Mouse (Mus musculus) neural tube, embryonic 15.5 days (tissue): ENCODE data around the gene Zfp316. TPM values are rescaled to one million over a fixed set of nuclear protein-coding genes. Genes with fewer than 3 reads are reported as not detected.

Experiments
- ATAC-seq: fragments of 200-750 bp; cut with Nextera tagmentation; 2 replicates; pipeline ENCODE4 v1.8.0; 2017; ENCODE audit warnings: mild to moderate bottlenecking, moderate TSS enrichment, moderate library complexity; ENCODE audit not compliant: low FRiP score
- H3K27ac ChIP-seq: fragments of 300-500 bp; sonication (generic); replicated peaks from 2 replicates; pipeline ENCODE4 v1.5.1; 2015; ENCODE audit warnings: mild to moderate bottlenecking, inconsistent platforms
- H3K27me3 ChIP-seq: fragments of 300-500 bp; sonication (generic); replicated peaks from 2 replicates; pipeline ENCODE4 v1.6.1; 2015; ENCODE audit warnings: inconsistent platforms
- H3K36me3 ChIP-seq: fragments of 300-500 bp; sonication (generic); 2 replicates; pipeline ENCODE4 v1.6.1; 2015; ENCODE audit warnings: inconsistent platforms
- H3K4me1 ChIP-seq: fragments of 300-500 bp; sonication (generic); 2 replicates; pipeline ENCODE4 v1.6.1; 2015; ENCODE audit warnings: inconsistent platforms
- H3K4me2 ChIP-seq: fragments of 300-500 bp; sonication (generic); 2 replicates; pipeline ENCODE4 v1.6.1; 2015; ENCODE audit warnings: inconsistent platforms, mild to moderate bottlenecking, moderate library complexity
- H3K4me3 ChIP-seq: fragments of 300-500 bp; sonication (generic); replicated peaks from 2 replicates; pipeline ENCODE4 v1.5.1; 2015; ENCODE audit warnings: mild to moderate bottlenecking, inconsistent platforms
- H3K9ac ChIP-seq: fragments of 300-500 bp; sonication (generic); replicated peaks from 2 replicates; pipeline ENCODE4 v1.6.1; 2015; ENCODE audit warnings: mild to moderate bottlenecking, inconsistent platforms
- H3K9me3 ChIP-seq: fragments of 300-500 bp; sonication (generic); replicated peaks from 2 replicates; pipeline ENCODE4 v1.6.1; 2016; ENCODE audit warnings: inconsistent platforms
- WGBS: fragments of 180-500 bp; shearing (Covaris S2); methylation state at CpG from one replicate; pipeline ENCODE4 v1.1.7; 2015; ENCODE audit warnings: mixed read lengths; 5-methylcytosine and 5-hydroxymethylcytosine counted together
- polyA plus RNA-seq: library from polyadenylated mRNA; unstranded; fragments of >200 nt; fragmentation: Nextera tagmentation; extraction: Ambion mirVana; gene quantifications from 2 replicates; pipeline ENCODE4 v1.2.1, GENCODE M21; 2015

Gene Zfp316
- polyA plus RNA-seq, 1 experiment from 2014 or later = 9.7 TPM

DNA sequence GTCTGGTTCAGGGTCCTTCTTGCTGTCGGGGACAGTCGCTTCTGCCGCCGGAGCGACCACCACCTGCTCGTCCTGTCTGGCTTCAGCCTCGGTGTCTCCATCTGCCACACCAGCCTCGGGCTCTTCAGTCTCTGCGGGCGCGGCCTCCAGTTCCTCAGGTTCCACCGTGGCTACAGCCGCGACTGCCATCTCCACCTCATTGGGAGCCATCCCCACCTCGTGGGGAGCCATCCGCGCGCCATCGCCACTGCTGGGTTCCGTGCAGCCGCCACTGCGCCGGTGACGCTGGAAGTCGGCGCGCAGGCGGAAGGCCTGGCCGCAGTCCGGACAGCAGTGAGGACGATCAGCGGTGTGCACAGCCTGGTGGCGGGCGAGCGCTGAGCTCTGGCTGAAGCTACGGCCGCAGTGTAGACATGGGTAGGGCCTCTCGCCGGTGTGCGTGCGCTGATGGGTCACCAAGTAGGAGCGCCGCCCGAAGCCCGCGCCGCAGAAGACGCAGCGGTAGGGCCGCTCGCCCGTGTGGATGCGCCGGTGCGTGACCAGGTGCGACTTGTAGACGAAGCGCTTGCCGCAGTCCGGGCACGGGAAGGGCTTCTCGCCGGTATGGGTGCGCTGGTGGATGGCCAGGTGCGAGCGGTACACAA is 15.2 kb downstream of the Zfp316 start:
- peaks cover 72% of the 10 kb centered on the region for H3K36me3 ChIP-seq
- no peaks in the 10 kb centered on the region for H3K9me3 ChIP-seq
- no peak overlapping the region for H3K9ac ChIP-seq
- H3K27ac ChIP-seq = no peak overlapping the region
- H3K27me3 ChIP-seq = peaks cover 77% of the 10 kb centered on the region
- ATAC-seq = no peak
- WGBS = 21% methylated on average over 66 of the region's 66 CpGs
- peak overlapping the region; percentile 25; the same call in 1 of the 2 replicates for H3K4me3 ChIP-seq
- H3K4me2 ChIP-seq = peak overlapping the region; percentile 55; the same call in 1 of the 2 replicates
- peaks cover 19% of the 10 kb centered on the region for H3K4me1 ChIP-seq

DNA sequence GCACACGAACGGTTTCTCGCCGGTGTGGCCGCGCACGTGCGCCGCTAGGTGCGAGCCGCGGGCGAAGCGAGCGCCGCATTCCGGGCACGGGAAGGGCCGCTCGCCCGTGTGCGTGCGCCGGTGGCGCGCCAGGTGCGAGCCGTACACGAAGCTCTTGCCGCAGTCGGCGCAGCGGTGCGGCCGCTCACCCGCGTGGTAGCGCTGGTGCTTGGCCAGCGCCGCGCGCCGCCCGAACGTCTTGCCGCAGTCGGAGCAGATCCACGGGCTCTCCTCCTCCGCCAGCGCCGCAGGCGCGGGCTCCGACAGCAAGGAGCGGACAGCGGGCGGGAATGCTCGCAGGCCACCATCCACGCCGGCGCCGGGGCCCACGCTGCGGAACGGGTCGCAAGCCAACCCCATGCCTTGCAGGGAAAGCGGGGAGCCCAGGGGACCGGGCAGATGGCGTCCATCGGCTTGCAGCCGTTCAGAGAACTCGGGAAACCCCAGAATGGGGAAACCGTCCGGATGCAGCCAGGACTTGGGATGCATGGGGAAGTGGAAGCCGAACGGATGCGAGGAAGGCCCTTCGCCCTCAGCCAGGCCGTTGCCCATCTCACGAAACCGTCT is 15.8 kb downstream of the Zfp316 start:
- ATAC-seq = peak; percentile 39; the same call in 1 of the 2 replicates
- Histone ChIP-seq H3K9ac (0 out of 2 replicates have a peak overlapping the region, but pooled peaks have one; percentile 10), H3K9me3 (no peaks in the 10 kb centered on the region), H3K27me3 (peaks cover 73% of the 10 kb centered on the region), H3K4me2 (peak overlapping the region; percentile 55), H3K36me3 (peaks cover 70% of the 10 kb centered on the region), H3K4me3 (peak overlapping the region; percentile 25), H3K4me1 (peaks cover 19% of the 10 kb centered on the region), H3K27ac (no peak overlapping the region; the same call in 1 of the 2 replicates)
- 7% methylated on average over 76 of the region's 81 CpGs for WGBS

DNA sequence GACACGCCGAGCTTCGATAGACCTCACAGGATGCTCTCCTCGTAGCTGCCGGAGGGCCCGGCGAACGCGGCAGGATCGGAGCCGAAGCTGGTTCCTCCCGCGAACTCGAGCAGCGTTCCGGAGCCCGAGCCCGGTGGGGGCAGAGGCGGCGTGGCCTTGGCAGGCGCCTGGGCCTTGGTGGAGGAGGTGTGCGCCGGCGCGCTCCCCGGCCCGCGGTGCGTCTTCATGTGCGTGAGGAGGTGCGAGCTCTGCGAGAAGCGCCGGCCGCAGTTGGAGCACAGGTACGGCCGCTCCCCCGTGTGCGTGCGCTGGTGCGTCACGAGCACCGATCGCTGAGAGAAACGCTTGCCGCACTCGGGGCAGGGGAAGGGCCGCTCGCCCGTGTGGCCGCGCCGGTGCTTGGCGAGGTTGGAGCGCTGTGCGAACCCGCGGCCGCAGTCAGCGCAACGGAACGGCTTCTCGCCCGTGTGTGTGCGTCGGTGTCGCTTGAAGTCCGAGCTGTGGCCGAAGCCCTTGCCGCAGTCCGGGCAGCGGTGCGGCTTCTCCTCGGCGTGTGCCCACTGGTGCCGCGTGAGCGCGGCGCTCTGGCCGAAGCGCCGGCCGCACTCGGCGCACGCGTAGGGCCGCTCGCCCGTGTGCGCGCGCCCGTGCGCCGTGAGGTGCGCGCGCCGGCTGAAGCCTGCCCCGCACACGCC is 16.5 kb downstream of the Zfp316 start:
- Histone ChIP-seq H3K4me3 (peak overlapping the region; percentile 25), H3K27ac (no peak overlapping the region), H3K4me2 (peak overlapping the region; percentile 55), H3K36me3 (peaks cover 70% of the 10 kb centered on the region), H3K9me3 (no peaks in the 10 kb centered on the region), H3K9ac (no peak overlapping the region), H3K4me1 (peaks cover 19% of the 10 kb centered on the region), H3K27me3 (peaks cover 67% of the 10 kb centered on the region)
- peak; percentile 15; the same call in 1 of the 2 replicates for ATAC-seq
- WGBS = 8% methylated on average over 102 of the region's 103 CpGs

DNA sequence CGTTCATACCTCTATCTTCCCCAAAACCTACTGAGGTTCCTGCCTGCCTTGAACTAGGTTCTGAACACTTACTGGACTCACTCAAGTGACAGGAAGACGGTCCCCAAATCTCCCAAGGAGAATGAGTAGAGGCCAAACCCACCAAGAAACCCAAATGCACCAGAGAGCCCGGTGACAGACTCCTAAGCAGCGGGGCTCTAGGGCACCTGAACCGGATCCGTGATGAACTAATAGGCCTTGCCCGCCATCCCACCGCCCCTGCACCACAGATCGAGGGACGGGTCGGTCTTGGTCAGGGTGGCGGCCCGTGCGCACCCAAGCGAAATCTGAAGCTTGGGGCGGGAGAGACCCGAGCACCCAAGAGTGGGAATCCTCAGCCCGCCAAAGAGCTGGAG is 17.0 kb downstream of the Zfp316 start:
- Histone ChIP-seq H3K36me3 (peaks cover 71% of the 10 kb centered on the region), H3K9ac (no peak overlapping the region), H3K27me3 (peaks cover 61% of the 10 kb centered on the region), H3K4me3 (no peak overlapping the region), H3K4me1 (peaks cover 19% of the 10 kb centered on the region), H3K4me2 (no peak overlapping the region), H3K9me3 (no peaks in the 10 kb centered on the region), H3K27ac (no peak overlapping the region)
- no peak for ATAC-seq
- WGBS = 44% methylated on average over 18 of the region's 18 CpGs

DNA sequence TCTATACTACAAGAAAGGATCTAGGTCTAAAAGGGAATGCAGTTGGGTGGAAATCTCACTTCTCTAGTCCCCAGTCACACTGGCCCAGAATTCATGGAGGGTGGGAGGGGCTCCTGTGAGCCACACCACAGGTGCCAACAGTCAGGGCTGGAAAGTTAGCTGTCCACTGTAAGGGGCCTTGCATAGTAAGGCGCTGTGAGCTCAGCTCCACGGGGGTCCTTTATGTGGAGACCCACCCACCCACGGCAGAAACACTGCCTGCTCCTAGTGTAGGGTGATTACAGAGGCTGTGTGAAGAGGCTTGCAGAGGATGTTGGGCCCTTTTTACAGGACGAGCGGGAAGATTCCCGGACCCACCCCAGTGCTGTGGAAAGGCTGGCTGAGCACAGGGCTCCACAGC is 17.8 kb downstream of the Zfp316 start:
- 57% methylated on average over 6 of the region's 6 CpGs for WGBS
- no peak overlapping the region for H3K4me2 ChIP-seq
- no peak overlapping the region for H3K4me3 ChIP-seq
- H3K27ac ChIP-seq = no peak overlapping the region
- ATAC-seq = no peak
- H3K9me3 ChIP-seq = no peaks in the 10 kb centered on the region
- H3K36me3 ChIP-seq = peaks cover 75% of the 10 kb centered on the region
- peaks cover 54% of the 10 kb centered on the region for H3K27me3 ChIP-seq
- H3K4me1 ChIP-seq = peaks cover 19% of the 10 kb centered on the region
- H3K9ac ChIP-seq = no peak overlapping the region

DNA sequence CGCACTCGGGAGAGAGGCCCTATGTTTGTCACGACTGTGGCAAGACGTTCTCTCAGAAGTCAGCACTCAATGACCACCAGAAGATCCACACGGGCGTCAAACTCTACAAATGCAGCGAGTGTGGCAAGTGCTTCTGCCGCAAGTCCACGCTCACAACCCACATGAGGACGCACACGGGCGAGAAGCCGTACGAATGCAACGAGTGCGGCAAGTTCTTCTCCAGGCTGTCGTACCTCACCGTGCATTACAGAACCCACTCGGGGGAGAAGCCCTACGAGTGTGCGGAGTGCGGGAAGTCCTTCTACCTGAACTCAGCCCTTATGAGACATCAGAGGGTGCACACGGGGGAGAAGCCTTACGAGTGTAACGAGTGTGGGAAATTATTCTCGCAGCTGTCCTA is 24.9 kb downstream of the Zfp316 start:
- Histone ChIP-seq H3K36me3 (peaks cover 95% of the 10 kb centered on the region), H3K9ac (no peak overlapping the region), H3K4me1 (no peaks in the 10 kb centered on the region), H3K27me3 (no peaks in the 10 kb centered on the region), H3K9me3 (no peaks in the 10 kb centered on the region), H3K4me2 (no peak overlapping the region), H3K27ac (no peak overlapping the region), H3K4me3 (no peak overlapping the region)
- no peak for ATAC-seq
- 98% methylated on average over 26 of the region's 26 CpGs for WGBS

DNA sequence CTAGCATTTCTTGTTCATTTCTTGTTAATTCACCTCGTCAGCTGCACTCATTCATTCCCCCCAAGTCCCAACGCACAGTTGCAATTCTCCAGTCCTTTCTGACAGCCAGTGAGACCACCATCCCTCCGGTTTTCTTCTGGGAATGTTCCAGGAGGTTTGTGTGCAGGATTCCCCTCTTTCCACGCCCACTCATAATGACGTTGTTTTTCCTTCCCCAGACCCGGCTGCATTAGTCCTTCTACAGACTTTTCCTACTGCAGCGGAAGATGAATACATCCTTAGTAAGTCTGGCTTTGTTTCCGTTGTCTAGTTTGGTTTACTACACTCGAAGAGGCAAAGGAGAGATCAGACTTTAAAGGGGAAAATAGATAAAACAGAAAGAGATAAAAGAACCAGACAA is 33.8 kb downstream of the Zfp316 start:
- Histone ChIP-seq H3K4me2 (peak overlapping the region; percentile 83), H3K27ac (0 out of 2 replicates have a peak overlapping the region, but pooled peaks have one; percentile 99)
- WGBS = 48% methylated on average over 9 of the region's 9 CpGs

DNA sequence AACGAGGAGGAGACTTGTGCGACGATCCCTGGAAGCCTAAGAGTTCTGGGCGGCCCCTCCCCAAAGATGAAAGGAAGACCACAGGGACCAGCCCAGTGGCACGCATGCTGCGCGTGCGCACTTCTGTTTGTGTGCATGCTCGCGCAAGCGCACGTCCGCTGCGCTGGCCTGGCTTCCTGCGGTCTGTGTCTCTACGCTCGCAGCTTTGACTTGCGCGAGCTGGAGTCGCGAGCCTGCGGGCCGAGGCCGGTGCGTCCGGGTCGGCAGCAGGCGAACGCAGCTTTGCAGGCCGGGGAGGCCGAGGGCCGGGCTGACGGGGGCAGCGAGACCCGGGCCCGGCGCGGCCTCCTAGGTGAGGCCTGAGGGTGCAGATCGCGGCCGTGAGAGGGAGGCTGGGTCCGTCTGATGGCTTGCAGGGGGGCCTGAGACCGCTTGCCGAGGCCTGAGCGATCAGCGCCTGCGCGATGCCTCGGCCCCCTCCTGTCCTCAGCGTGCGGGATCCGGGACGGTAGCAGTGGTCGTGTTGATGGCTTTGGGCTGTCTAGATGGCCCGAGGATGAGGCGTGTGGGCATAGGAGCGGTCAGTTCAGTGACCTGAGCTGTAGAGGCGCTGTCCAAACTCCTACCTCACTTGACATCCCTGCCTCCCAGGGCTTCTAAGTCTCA is 34.7 kb downstream of the Zfp316 start, which contains the start of gene Zfp12:
Zfp12 (plus strand) TSS at position 136 of the 666 bp plus-strand sequence.
- H3K9ac ChIP-seq = peak within 1 kb of the TSS; percentile 100
- H3K4me1 ChIP-seq = peaks cover 24% of the 10 kb centered on the region
- H3K36me3 ChIP-seq = peaks cover 19% of the 10 kb centered on the region
- H3K27ac ChIP-seq = peak within 1 kb of the TSS; percentile 99
- H3K27me3 ChIP-seq = no peaks in the 10 kb centered on the region
- H3K4me2 ChIP-seq = peak within 1 kb of the TSS; percentile 83
- H3K9me3 ChIP-seq = no peaks in the 10 kb centered on the region
- under 1% methylated on average over 58 of the region's 58 CpGs for WGBS
- ATAC-seq = peak; percentile 99
- peak within 1 kb of the TSS; percentile 98 for H3K4me3 ChIP-seq

More for the DNA sequence above, 33.8 kb downstream of the Zfp316 start:
- H3K4me3 ChIP-seq = peak overlapping the region; percentile 98
- H3K9ac ChIP-seq = peak overlapping the region; percentile 100
- H3K27me3 ChIP-seq = no peaks in the 10 kb centered on the region
- no peak for ATAC-seq
- H3K4me1 ChIP-seq = peaks cover 24% of the 10 kb centered on the region
- peaks cover 28% of the 10 kb centered on the region for H3K36me3 ChIP-seq
- no peaks in the 10 kb centered on the region for H3K9me3 ChIP-seq

DNA sequence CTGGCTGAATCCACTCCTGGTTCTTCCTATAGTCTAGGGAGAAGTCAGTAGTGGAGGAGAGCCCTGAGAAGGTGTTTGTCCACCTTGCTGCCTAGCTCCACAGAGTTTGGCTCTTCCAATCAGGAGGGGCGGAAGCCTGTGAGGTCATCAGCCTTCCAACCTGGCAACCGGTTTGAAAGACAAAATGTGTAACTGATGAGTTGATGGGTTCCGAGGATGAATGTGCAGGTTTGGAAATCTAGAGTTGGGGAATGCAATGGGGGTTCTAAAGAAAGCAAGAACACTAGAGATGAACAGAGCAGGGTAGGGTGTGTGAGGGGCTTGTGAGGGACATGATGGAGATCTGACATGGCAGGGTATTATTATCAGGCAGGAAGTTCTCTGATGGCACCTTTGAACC is 43.0 kb downstream of the Zfp316 start, which contains the start of gene Spdye4a:
Spdye4a (minus strand) TSS at position 101 of the 400 bp plus-strand sequence.
- H3K9me3 ChIP-seq = 0 out of 2 replicates have a peak, but pooled peaks cover 5% of the 10 kb centered on the region
- ATAC-seq = no peak
- WGBS = 87% methylated on average over 3 of the region's 3 CpGs
- no peak within 1 kb of the TSS for H3K27ac ChIP-seq
- H3K27me3 ChIP-seq = no peaks in the 10 kb centered on the region
- H3K4me1 ChIP-seq = no peaks in the 10 kb centered on the region
- H3K36me3 ChIP-seq = no peaks in the 10 kb centered on the region
- H3K9ac ChIP-seq = no peak within 1 kb of the TSS
- no peak within 1 kb of the TSS for H3K4me3 ChIP-seq
- H3K4me2 ChIP-seq = no peak within 1 kb of the TSS

DNA sequence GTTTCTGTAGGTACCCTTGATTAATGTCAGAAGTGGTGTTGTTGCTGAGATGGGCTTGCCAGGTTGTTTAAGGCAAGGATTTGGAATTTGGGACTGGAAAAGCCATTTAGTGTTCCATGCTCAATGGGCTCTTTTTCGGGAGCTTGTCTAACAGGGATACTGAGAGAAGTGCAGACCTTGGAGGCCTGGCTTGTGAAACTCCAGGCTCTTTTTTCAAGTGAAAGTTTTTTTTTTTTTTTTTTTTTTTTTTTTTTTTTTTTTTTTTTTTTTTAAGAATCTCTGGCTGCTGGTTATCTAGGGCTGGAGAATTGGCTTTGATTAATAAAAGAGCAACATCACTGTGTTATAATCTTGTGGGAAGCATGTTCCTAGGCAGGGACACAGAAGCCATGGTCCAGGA is 47.5 kb downstream of the Zfp316 start:
- H3K4me3 ChIP-seq = no peak overlapping the region
- no peak overlapping the region for H3K9ac ChIP-seq
- WGBS = 87% methylated on average over 1 of the region's 1 CpGs
- H3K27me3 ChIP-seq = no peaks in the 10 kb centered on the region
- no peak overlapping the region for H3K27ac ChIP-seq
- H3K4me2 ChIP-seq = no peak overlapping the region
- no peak for ATAC-seq
- no peaks in the 10 kb centered on the region for H3K36me3 ChIP-seq
- H3K9me3 ChIP-seq = no peaks in the 10 kb centered on the region
- H3K4me1 ChIP-seq = no peaks in the 10 kb centered on the region

DNA sequence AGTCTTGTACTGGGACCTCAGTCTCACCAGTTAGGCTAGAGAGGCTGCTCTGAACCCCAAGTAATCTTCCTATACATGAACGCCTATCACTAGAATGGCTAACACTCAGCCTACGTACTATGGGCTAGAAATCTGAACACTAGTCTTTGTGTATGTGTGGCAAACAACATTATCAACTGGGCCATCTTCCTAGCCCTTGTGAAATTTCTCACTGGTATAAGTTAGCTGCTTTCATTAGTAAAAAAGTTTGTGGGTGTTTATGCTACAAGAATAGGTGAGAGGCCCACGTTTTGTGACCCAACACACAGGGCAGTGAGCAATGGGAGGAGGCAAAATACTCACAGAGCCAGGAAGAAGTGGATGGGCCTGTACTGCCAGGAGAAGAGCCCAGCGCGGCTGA is 48.8 kb downstream of the Zfp316 start:
- no peaks in the 10 kb centered on the region for H3K27me3 ChIP-seq
- H3K4me3 ChIP-seq = no peak overlapping the region
- ATAC-seq = no peak
- H3K9me3 ChIP-seq = no peaks in the 10 kb centered on the region
- H3K4me1 ChIP-seq = no peaks in the 10 kb centered on the region
- no peak overlapping the region for H3K4me2 ChIP-seq
- no peak overlapping the region for H3K9ac ChIP-seq
- no peak overlapping the region for H3K27ac ChIP-seq
- WGBS = 82% methylated on average over 5 of the region's 5 CpGs
- H3K36me3 ChIP-seq = no peaks in the 10 kb centered on the region
